In genomic region chr7:133936377-133936776, GRCm38 (mm10) we compare ENCODE assay signal across 22 mouse cellular contexts.
DNase-seq lines count a peak whose midpoint lies in the region; ATAC-seq lines count a peak whose summit lies in the region.
"Had no signal": no experiment of that assay in that cellular context is flagged by ENCODE, and none has a peak within 500 bp of the region (broad histone marks: within the 10 kb centered on the region; RNA-seq: fewer than 3 reads in every experiment).

No protein-coding gene starts in this region.

- peak overlapping the region; percentile 69; the same call in 1 of the 2 replicates for H3K27ac ChIP-seq in midbrain, embryonic 10.5 days (replicated peaks)
- H3K27ac ChIP-seq in midbrain, embryonic 15.5 days = no peak overlapping the region
- H3K27ac ChIP-seq in midbrain, embryonic 14.5 days (replicated peaks; ENCODE audit: low read depth, low read length) = no peak overlapping the region
- no peak overlapping the region for H3K27ac ChIP-seq in kidney, embryonic 14.5 days (ENCODE audit: low read depth, low read length)
- H3K27ac ChIP-seq: heart, adult 2 months; heart, embryonic 13.5 days; kidney, postnatal 0 days; limb, embryonic 10.5 days; liver, embryonic 15.5 days; macrophage had no signal

- no peaks in the 10 kb centered on the region for H3K9me3 ChIP-seq in midbrain, embryonic 10.5 days (replicated peaks)
- no peaks in the 10 kb centered on the region for H3K9me3 ChIP-seq in midbrain, embryonic 15.5 days
- H3K9me3 ChIP-seq in midbrain, embryonic 14.5 days (ENCODE audit: control insufficient read depth, low read length) = no peaks in the 10 kb centered on the region
- no peaks in the 10 kb centered on the region for H3K9me3 ChIP-seq in kidney, embryonic 14.5 days (ENCODE audit: control insufficient read depth, low read length)
- H3K9me3 ChIP-seq: heart, embryonic 13.5 days; limb, embryonic 10.5 days; liver, embryonic 15.5 days; lung, embryonic 15.5 days had no signal

- peak; percentile 11 for DNase-seq in embryo, embryonic 11 days
- DNase-seq in embryo, embryonic 9.5 days (ENCODE audit: extremely low spot score) = no peak
- peak; percentile 40 for DNase-seq in midbrain, embryonic 10.5 days (ENCODE audit: low spot score)
- peak; percentile 48 for DNase-seq in midbrain, embryonic 14.5 days
- DNase-seq in kidney, adult 11 months = no peak
- no peak for DNase-seq in layer of hippocampus, adult 9-11 months
- DNase-seq: adrenal gland, postnatal 14 days; cerebellum, adult 11 months; gastrocnemius, postnatal 36 days; heart, adult 2 months; heart, postnatal 14 days; kidney, adult 18-20 months; liver; thymus, adult 2 months had no signal

- H3K9ac ChIP-seq in midbrain, embryonic 15.5 days = no peak overlapping the region
- H3K9ac ChIP-seq in midbrain, embryonic 14.5 days (replicated peaks; ENCODE audit: low read length) = no peak overlapping the region
- H3K9ac ChIP-seq in kidney, embryonic 14.5 days (ENCODE audit: low read depth, low read length) = no peak overlapping the region
- H3K9ac ChIP-seq: heart, embryonic 13.5 days; liver, embryonic 15.5 days; lung, embryonic 15.5 days had no signal

- H3K4me3 ChIP-seq in midbrain, embryonic 10.5 days = no peak overlapping the region
- no peak overlapping the region for H3K4me3 ChIP-seq in midbrain, embryonic 15.5 days
- H3K4me3 ChIP-seq in midbrain, embryonic 14.5 days (replicated peaks; ENCODE audit: low read depth, low read length) = no peak overlapping the region
- H3K4me3 ChIP-seq in kidney, embryonic 14.5 days (ENCODE audit: low read length) = no peak overlapping the region
- H3K4me3 ChIP-seq: heart, adult 2 months; heart, embryonic 13.5 days; limb, embryonic 10.5 days; liver, embryonic 15.5 days; lung, embryonic 15.5 days had no signal

- no peak overlapping the region for H3K4me2 ChIP-seq in midbrain, embryonic 15.5 days
- H3K4me2 ChIP-seq in midbrain, embryonic 14.5 days (ENCODE audit: low read length) = no peak overlapping the region
- no peak overlapping the region for H3K4me2 ChIP-seq in kidney, embryonic 14.5 days (replicated peaks; ENCODE audit: low read depth, low read length)
- H3K4me2 ChIP-seq: heart, embryonic 13.5 days; liver, embryonic 15.5 days; lung, embryonic 15.5 days had no signal

- peaks cover 34% of the 10 kb centered on the region for H3K4me1 ChIP-seq in midbrain, embryonic 10.5 days
- peaks cover 9% of the 10 kb centered on the region for H3K4me1 ChIP-seq in midbrain, embryonic 15.5 days
- no peaks in the 10 kb centered on the region; the same call in 1 of the 2 replicates for H3K4me1 ChIP-seq in midbrain, embryonic 14.5 days (ENCODE audit: control insufficient read depth, insufficient read depth, low read length)
- H3K4me1 ChIP-seq in kidney, embryonic 14.5 days (ENCODE audit: control insufficient read depth, insufficient read depth, low read length) = peaks cover 9% of the 10 kb centered on the region; the same call in 1 of the 2 replicates
- H3K4me1 ChIP-seq: limb, embryonic 10.5 days; liver, embryonic 15.5 days had no signal

- 21% methylated on average over 4 of the region's 4 CpGs for WGBS in midbrain, embryonic 10.5 days
- 9% methylated on average over 4 of the region's 4 CpGs for WGBS in midbrain, embryonic 15.5 days
- 4% methylated on average over 4 of the region's 4 CpGs for WGBS in midbrain, embryonic 14.5 days
- whole genome bisulfite sequencing in kidney, embryonic 14.5 days = 59% methylated on average over 4 of the region's 4 CpGs

- H3K27me3 ChIP-seq in midbrain, embryonic 10.5 days (ENCODE audit: low read depth, poor library complexity, severe bottlenecking) = no peaks in the 10 kb centered on the region; the same call in 1 of the 2 replicates
- no peaks in the 10 kb centered on the region for H3K27me3 ChIP-seq in midbrain, embryonic 15.5 days (replicated peaks)
- no peaks in the 10 kb centered on the region for H3K27me3 ChIP-seq in midbrain, embryonic 14.5 days (ENCODE audit: control insufficient read depth, insufficient read depth, low read length)
- H3K27me3 ChIP-seq in kidney, embryonic 14.5 days (ENCODE audit: control insufficient read depth, insufficient read depth, low read length) = no peaks in the 10 kb centered on the region
- H3K27me3 ChIP-seq: liver, embryonic 15.5 days; lung, embryonic 15.5 days had no signal

- H3K36me3 ChIP-seq in midbrain, embryonic 10.5 days = no peaks in the 10 kb centered on the region
- no peaks in the 10 kb centered on the region for H3K36me3 ChIP-seq in midbrain, embryonic 15.5 days (replicated peaks)
- H3K36me3 ChIP-seq in midbrain, embryonic 14.5 days (ENCODE audit: control insufficient read depth, insufficient read depth, low read length) = no peaks in the 10 kb centered on the region
- H3K36me3 ChIP-seq in kidney, embryonic 14.5 days (ENCODE audit: control insufficient read depth, insufficient read depth, low read length) = no peaks in the 10 kb centered on the region
- H3K36me3 ChIP-seq: heart, embryonic 13.5 days; limb, embryonic 10.5 days; liver, embryonic 15.5 days had no signal

- ATAC-seq in midbrain, embryonic 15.5 days (replicated peaks) = no peak
- ATAC-seq in midbrain, embryonic 14.5 days (ENCODE audit: low FRiP score, low TSS enrichment) = no peak
- ATAC-seq in kidney, embryonic 14.5 days (ENCODE audit: low FRiP score, low TSS enrichment) = no peak

Comparison
In these comparisons a context has a peak if more than half of its experiments do, and no peak if none do; other contexts are left out.
1. DNase-seq: peak in embryo, embryonic 11 days (single experiment), midbrain, embryonic 10.5 days (single experiment) and midbrain, embryonic 14.5 days (single experiment); none in embryo, embryonic 9.5 days (single experiment), kidney, adult 11 months (single experiment) and layer of hippocampus, adult 9-11 months (single experiment).